Mouse (Mus musculus): ENCODE results near the gene Gltp. TPM values are rescaled to one million over a fixed set of nuclear protein-coding genes. Genes with fewer than 3 reads are reported as not detected.

The Gltp gene
- polyA plus RNA-seq, 1 experiment from 2014 or later, result 30.4 TPM

Small RNAs within 50 kb of the gene (microRNA-seq; reads per million reads assigned to microRNA genes)
- not detected for gene Mir7028

Other genes with a start within 250 kb of the Gltp start
- 18.2 and 26.3 TPM in 2 replicates for gene Mmab, start 246.9 kb downstream of the Gltp start, polyA plus RNA-seq (2014; fragmentation: Nextera tagmentation; extraction: Ambion mirVana)
- 58.7 and 72.0 TPM in 2 replicates for gene Mvk, start 246.7 kb downstream of the Gltp start, polyA plus RNA-seq (2014; fragmentation: Nextera tagmentation; extraction: Ambion mirVana)
- gene Fam222a, start 123.0 kb downstream of the Gltp start, polyA plus RNA-seq (2014; fragmentation: Nextera tagmentation; extraction: Ambion mirVana), result 5.7 and 7.0 TPM in 2 replicates
- 0.46 and 0.86 TPM in 2 replicates for gene Trpv4, start 32.6 kb downstream of the Gltp start, polyA plus RNA-seq (2014; fragmentation: Nextera tagmentation; extraction: Ambion mirVana)
- gene Tchp, start 16.8 kb upstream of the Gltp start, polyA plus RNA-seq (2014; fragmentation: Nextera tagmentation; extraction: Ambion mirVana), result 14.0 and 14.4 TPM in 2 replicates
- gene Ankrd13a, start 83.7 kb upstream of the Gltp start, polyA plus RNA-seq (2014; fragmentation: Nextera tagmentation; extraction: Ambion mirVana), result 40.9 and 48.5 TPM in 2 replicates
- gene Git2, start 84.5 kb upstream of the Gltp start, polyA plus RNA-seq (2014; fragmentation: Nextera tagmentation; extraction: Ambion mirVana), result 36.3 and 39.5 TPM in 2 replicates
- 276 and 315 TPM in 2 replicates for gene 1500011B03Rik, start 132.5 kb upstream of the Gltp start, polyA plus RNA-seq (2014; fragmentation: Nextera tagmentation; extraction: Ambion mirVana)
- not detected in 2 replicates for gene 4930519G04Rik, start 162.7 kb upstream of the Gltp start, polyA plus RNA-seq (2014; fragmentation: Nextera tagmentation; extraction: Ambion mirVana)
- 3.4 and 3.5 TPM in 2 replicates for gene Gm9936, start 167.7 kb upstream of the Gltp start, polyA plus RNA-seq (2014; fragmentation: Nextera tagmentation; extraction: Ambion mirVana)
- 2.5 and 7.9 TPM in 2 replicates for gene Oasl2, start 206.0 kb upstream of the Gltp start, polyA plus RNA-seq (2014; fragmentation: Nextera tagmentation; extraction: Ambion mirVana)
- 2.0 TPM in 1 of 2 replicates, not detected in the other for gene Oasl1, start 232.3 kb upstream of the Gltp start, polyA plus RNA-seq (2014; fragmentation: Nextera tagmentation; extraction: Ambion mirVana)